Mouse (Mus musculus): ENCODE data around the gene Evi2. TPM values are rescaled to one million over a fixed set of nuclear protein-coding genes. Genes with fewer than 3 reads are reported as not detected.

The Evi2 gene
- 0.87 and 1.3 TPM in 2 replicates for polyA plus RNA-seq (2016; fragmentation: Nextera tagmentation; extraction: Ambion mirVana)

DNA sequence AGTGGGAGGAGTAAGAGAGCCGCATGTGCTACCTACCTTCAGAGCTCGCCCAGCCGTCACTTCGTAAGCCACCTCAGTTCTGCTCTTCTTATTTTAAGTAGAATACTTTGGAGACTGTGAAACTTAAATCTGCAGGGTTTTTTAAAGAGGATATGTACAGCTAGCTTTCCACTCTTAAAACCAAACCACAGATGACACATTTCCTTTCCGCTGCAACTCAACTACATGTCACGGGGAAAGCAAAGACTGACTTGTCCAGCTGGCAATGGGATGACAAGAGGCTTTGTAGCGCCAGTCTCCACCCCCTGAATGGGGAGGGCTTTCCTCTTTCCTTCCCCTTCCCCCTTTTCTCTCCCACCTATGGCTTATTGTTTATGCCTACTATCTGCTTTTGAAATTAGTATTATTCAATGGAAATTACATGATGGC is at the start of gene Evi2, which contains the start of gene Evi2a:
Evi2 (minus strand) TSS at position 257 of the 429 bp plus-strand sequence.
Evi2a (minus strand) TSS at position 277 of the 429 bp plus-strand sequence.
- Histone ChIP-seq H3K27me3 (no peaks in the 10 kb centered on the region), H3K4me1 (no peaks in the 10 kb centered on the region), H3K36me3 (0 out of 2 replicates have a peak, but pooled peaks cover 13% of the 10 kb centered on the region), H3K4me2 (replicated peaks) (no peak within 1 kb of the TSS), H3K27ac (no peak within 1 kb of the TSS), H3K9me3 (no peaks in the 10 kb centered on the region), H3K4me3 (no peak within 1 kb of the TSS), H3K9ac (no peak within 1 kb of the TSS)
- no peak for ATAC-seq (ENCODE audit: insufficient number of reproducible peaks, insufficient read depth, low FRiP score, low TSS enrichment)
- 86% methylated on average over 7 of the region's 7 CpGs for WGBS

DNA sequence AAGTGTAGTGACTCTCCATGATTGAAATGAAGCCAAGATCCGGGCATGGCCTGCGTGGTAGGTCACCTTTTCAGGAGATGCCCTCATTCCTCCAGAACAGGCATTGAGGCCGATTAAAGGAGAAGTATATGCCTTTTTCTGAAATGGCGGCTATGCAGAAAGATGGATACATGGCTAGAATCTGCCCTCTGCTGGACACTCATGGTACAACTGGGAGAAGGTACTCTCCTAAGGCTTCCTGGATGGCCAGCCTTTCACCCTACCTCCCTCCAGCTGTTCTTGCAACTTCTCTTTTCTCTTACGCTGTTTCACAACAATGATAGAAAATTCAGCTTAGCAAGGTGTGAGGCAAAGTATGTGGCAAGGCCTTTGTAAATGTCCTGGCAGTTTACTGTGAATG is 47.4 kb upstream of the Evi2 start:
- 51% methylated on average over 5 of the region's 5 CpGs for WGBS
- H3K27me3 ChIP-seq = no peaks in the 10 kb centered on the region
- ATAC-seq (ENCODE audit: insufficient number of reproducible peaks, insufficient read depth, low FRiP score, low TSS enrichment) = no peak
- H3K4me1 ChIP-seq = peaks cover 8% of the 10 kb centered on the region; the same call in 1 of the 2 replicates
- no peak overlapping the region for H3K4me2 ChIP-seq (replicated peaks)
- no peak overlapping the region for H3K27ac ChIP-seq
- H3K4me3 ChIP-seq = no peak overlapping the region
- no peaks in the 10 kb centered on the region for H3K9me3 ChIP-seq
- H3K36me3 ChIP-seq = peaks cover 36% of the 10 kb centered on the region
- H3K9ac ChIP-seq = no peak overlapping the region

DNA sequence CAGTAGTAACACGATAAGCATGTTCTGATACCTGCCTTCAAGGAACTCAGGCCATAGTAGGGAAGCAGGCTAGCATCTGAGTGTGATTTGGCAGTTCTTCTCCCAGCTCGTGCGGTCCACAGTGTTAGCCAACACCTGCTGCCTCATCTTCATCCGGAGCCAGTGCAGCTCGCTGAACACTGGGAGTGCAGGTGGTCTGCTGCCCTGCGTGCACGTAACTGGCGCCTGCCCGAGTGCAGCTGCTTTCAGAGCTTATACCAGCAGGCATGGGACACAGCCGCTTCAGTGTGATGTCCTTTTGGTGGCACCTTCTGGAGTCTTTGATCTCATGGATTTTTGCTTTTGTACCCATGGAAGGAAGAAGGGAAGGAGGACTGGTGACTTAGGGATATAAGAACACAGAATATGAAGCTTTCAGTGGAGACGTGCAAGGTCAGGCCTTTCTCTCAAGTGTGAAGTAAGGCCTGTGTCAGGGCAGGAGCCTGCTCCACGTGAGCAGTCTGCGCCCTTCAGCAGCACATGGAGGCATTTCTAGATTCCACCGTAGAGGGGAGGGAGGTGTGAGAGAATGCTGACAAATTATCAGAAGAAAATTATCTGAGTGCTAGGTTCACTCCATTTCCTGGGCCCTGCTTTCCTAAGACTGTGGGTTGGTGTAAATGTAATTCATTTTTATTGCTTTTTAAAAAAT is 45.1 kb upstream of the Evi2 start:
- ATAC-seq (ENCODE audit: insufficient number of reproducible peaks, insufficient read depth, low FRiP score, low TSS enrichment) = no peak
- no peaks in the 10 kb centered on the region for H3K27me3 ChIP-seq
- peaks cover 5% of the 10 kb centered on the region; the same call in 1 of the 2 replicates for H3K4me1 ChIP-seq
- no peaks in the 10 kb centered on the region for H3K9me3 ChIP-seq
- H3K27ac ChIP-seq = no peak overlapping the region
- H3K4me3 ChIP-seq = no peak overlapping the region
- 90% methylated on average over 14 of the region's 14 CpGs for WGBS
- H3K9ac ChIP-seq = no peak overlapping the region
- H3K4me2 ChIP-seq (replicated peaks) = no peak overlapping the region
- peaks cover 54% of the 10 kb centered on the region for H3K36me3 ChIP-seq

DNA sequence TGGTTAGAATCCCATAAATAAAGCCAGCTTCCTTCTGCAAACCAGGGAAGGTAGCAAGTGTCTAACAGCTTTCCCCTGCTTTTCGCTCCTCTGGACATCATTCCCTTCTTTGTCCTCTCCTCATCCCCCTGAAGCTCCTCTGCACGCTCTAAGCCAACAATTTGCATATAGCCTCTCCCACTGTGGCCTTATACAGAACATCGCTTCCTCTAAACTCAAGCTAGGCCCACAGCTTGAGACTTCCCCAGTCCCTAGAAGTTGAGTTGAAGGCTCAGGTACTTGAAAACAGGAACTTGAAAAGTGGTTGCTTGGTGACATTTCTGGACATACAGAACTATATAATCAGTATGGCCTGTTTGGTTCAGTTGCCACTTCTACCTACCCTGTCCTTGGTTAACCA is 43.4 kb upstream of the Evi2 start:
- Histone ChIP-seq H3K4me2 (replicated peaks) (no peak overlapping the region), H3K9me3 (no peaks in the 10 kb centered on the region), H3K27me3 (no peaks in the 10 kb centered on the region), H3K4me1 (no peaks in the 10 kb centered on the region), H3K9ac (no peak overlapping the region), H3K27ac (no peak overlapping the region), H3K4me3 (no peak overlapping the region), H3K36me3 (peaks cover 67% of the 10 kb centered on the region)
- ATAC-seq (ENCODE audit: insufficient number of reproducible peaks, insufficient read depth, low FRiP score, low TSS enrichment) = no peak
- WGBS = 85% methylated on average over 3 of the region's 3 CpGs

DNA sequence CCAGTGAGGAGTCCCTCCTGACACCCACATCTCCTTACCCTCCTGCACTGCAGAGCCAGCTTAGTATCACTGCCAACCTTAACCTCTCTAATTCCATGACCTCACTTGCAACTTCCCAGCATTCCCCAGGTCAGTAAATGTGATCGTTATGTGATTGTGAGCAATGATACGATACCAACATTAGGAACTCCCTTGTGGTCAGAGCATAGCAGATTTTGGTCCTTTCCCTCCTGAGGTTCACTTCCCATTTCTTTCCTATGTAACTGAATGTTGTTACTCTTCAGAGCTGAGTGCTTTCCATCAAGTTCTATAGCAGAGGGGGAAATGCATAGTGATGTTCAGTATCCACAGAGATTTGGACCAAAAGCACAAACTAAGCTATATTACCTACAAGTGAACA is 39.9 kb upstream of the Evi2 start:
- Histone ChIP-seq H3K36me3 (peaks cover 74% of the 10 kb centered on the region), H3K4me3 (no peak overlapping the region), H3K4me2 (replicated peaks) (no peak overlapping the region), H3K9ac (no peak overlapping the region), H3K4me1 (no peaks in the 10 kb centered on the region), H3K27ac (no peak overlapping the region), H3K27me3 (no peaks in the 10 kb centered on the region), H3K9me3 (no peaks in the 10 kb centered on the region)
- no peak for ATAC-seq (ENCODE audit: insufficient number of reproducible peaks, insufficient read depth, low FRiP score, low TSS enrichment)
- WGBS = 85% methylated on average over 2 of the region's 2 CpGs

DNA sequence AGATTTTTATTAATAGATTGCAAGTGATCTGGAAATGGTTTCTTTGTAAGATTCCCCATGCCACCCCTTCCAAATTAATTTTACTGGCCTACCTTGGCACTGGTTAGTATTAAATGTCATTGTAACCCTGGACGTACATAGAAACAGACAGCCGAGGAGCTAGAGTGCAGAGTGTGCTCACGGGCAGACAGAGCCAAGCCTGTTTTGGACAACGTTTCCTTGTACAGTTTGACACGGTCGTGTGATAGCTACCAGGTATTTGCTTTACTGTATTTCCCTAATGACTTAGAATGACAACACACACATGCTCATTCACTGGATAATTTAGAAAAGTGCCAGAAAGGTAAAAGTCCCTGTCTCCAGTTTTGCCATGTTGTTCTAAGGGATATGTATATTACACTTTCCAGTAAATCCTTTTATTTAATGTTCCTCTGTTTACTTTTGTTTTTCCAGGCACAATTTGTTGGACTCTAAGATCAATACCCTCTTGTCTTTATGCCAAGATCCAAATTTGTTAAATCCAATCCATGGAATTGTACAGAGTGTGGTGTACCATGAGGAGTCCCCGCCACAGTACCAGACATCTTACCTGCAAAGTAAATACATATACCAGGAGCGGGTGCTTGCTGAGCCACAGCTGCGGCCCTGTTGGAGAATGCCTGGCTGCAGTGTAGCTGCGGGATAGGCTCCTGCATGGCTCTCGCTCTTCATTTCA is 38.0 kb upstream of the Evi2 start:
- no peak overlapping the region for H3K4me2 ChIP-seq (replicated peaks)
- H3K9ac ChIP-seq = no peak overlapping the region
- peaks cover 69% of the 10 kb centered on the region for H3K36me3 ChIP-seq
- no peak for ATAC-seq (ENCODE audit: insufficient number of reproducible peaks, insufficient read depth, low FRiP score, low TSS enrichment)
- no peak overlapping the region for H3K4me3 ChIP-seq
- H3K27ac ChIP-seq = no peak overlapping the region
- H3K27me3 ChIP-seq = no peaks in the 10 kb centered on the region
- WGBS = 84% methylated on average over 11 of the region's 11 CpGs
- no peaks in the 10 kb centered on the region for H3K4me1 ChIP-seq
- no peaks in the 10 kb centered on the region for H3K9me3 ChIP-seq

DNA sequence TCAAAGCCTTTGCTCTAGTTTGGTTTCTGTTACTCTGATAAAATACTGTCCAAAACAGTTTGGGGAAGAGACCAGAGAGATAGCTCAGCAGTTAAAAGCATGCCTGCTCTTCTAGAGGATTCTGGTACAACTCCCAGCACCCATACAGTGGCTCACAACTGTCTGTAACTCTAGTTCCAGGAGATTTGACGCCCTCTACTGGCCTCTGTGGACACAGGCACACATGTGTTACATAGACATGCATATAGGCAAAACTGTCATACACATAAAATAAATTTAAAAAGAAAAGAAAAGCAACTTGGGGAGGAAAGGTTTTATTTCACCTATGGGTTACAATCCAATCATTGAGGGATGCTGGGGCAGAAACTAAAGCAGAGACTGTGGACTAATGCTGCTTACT is 36.6 kb upstream of the Evi2 start:
- no peak overlapping the region for H3K9ac ChIP-seq
- no peak overlapping the region for H3K27ac ChIP-seq
- no peak for ATAC-seq (ENCODE audit: insufficient number of reproducible peaks, insufficient read depth, low FRiP score, low TSS enrichment)
- no peak overlapping the region for H3K4me2 ChIP-seq (replicated peaks)
- no peak overlapping the region for H3K4me3 ChIP-seq
- no peaks in the 10 kb centered on the region for H3K9me3 ChIP-seq
- H3K4me1 ChIP-seq = no peaks in the 10 kb centered on the region
- WGBS = 58% methylated on average over 1 of the region's 1 CpGs
- H3K36me3 ChIP-seq = peaks cover 71% of the 10 kb centered on the region
- H3K27me3 ChIP-seq = no peaks in the 10 kb centered on the region

DNA sequence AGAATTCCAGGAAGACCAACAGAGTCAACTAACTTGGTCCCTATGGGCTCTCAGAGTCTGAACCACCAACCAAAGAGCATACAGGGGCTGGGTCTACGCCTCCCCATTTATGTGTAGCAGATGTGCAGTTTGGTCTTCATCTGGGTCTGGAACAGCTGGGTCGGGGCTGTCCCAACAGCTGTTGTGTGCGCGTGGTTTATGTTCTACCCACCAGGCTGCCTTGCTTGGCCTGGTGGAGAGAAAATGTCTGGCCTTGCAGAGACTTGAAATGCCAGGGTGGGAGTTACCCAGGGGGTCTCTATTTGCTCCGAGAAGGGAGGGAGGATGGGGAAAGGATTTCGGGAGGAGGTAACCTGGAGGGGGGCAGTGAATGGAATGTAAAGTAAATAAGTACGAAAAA is 33.1 kb upstream of the Evi2 start:
- Histone ChIP-seq H3K4me2 (replicated peaks) (no peak overlapping the region), H3K9me3 (no peaks in the 10 kb centered on the region), H3K36me3 (peaks cover 72% of the 10 kb centered on the region), H3K9ac (no peak overlapping the region), H3K4me3 (no peak overlapping the region), H3K4me1 (no peaks in the 10 kb centered on the region), H3K27ac (no peak overlapping the region), H3K27me3 (no peaks in the 10 kb centered on the region)
- WGBS = 79% methylated on average over 7 of the region's 7 CpGs
- no peak for ATAC-seq (ENCODE audit: insufficient number of reproducible peaks, insufficient read depth, low FRiP score, low TSS enrichment)

DNA sequence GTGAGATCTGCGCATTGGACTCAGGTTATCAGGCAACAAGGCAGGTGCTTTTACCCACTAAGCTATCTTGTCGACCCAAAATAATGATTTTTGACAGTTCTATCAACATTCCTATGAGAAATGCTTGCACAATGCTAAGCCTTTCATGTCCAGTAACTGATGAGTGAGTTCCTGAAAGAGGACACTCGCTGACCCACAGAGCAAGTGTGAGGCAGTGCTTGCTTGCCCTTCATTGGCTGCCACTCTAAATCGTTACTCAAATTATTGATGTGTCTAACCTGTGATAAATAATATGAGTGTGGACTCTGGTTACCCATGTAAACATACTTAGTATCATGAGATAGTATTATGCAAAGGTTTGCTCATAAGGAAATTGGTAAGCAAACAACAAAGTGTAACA is 30.1 kb upstream of the Evi2 start:
- WGBS = 91% methylated on average over 4 of the region's 4 CpGs
- Histone ChIP-seq H3K4me1 (no peaks in the 10 kb centered on the region), H3K4me2 (replicated peaks) (no peak overlapping the region), H3K36me3 (peaks cover 65% of the 10 kb centered on the region), H3K4me3 (no peak overlapping the region), H3K9me3 (no peaks in the 10 kb centered on the region), H3K9ac (no peak overlapping the region), H3K27me3 (no peaks in the 10 kb centered on the region), H3K27ac (no peak overlapping the region)
- no peak for ATAC-seq (ENCODE audit: insufficient number of reproducible peaks, insufficient read depth, low FRiP score, low TSS enrichment)

DNA sequence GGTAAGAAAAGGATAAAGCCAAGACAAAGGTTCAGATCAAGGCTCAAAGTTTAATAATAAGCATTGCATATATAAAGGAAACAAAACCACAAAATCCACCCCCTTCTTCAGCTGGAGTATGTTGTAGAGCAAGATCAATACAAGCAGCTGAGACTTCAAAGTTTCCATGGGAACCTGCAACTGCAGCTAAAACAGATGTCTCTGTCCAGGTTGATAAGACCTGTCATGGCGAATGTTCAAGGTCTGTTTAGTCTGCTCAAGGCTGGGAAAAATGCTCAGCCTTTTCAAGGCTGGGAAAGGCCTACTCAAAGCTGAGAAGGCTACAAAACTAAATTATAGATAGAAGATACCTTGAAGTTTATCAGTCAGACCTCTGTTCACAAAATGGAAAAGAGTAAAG is 22.2 kb upstream of the Evi2 start:
- Histone ChIP-seq H3K4me1 (no peaks in the 10 kb centered on the region), H3K4me2 (replicated peaks) (no peak overlapping the region), H3K4me3 (no peak overlapping the region), H3K27me3 (no peaks in the 10 kb centered on the region), H3K27ac (no peak overlapping the region), H3K9ac (no peak overlapping the region), H3K9me3 (no peaks in the 10 kb centered on the region), H3K36me3 (peaks cover 75% of the 10 kb centered on the region)
- ATAC-seq (ENCODE audit: insufficient number of reproducible peaks, insufficient read depth, low FRiP score, low TSS enrichment) = no peak
- 81% methylated on average over 1 of the region's 1 CpGs for WGBS

DNA sequence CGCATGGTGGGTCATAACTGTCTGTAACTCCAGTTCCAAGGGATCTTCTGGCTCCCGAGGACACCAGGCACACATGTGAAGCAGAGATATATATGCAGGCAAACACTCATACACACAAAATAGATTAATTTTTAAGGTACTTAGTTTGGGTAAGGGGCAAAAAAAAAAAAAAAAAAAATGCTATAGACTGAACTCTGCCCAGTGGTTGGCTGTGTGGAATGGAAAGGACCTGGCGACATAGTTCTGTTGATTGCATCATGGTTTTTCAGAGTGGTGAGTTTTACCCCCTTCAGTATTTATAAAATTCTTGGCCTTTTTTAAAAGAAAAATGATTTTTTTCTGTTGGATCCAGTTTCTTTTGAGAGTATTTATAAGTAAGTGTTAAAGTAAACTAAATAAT is 5.9 kb upstream of the Evi2 start:
- Histone ChIP-seq H3K4me2 (replicated peaks) (no peak overlapping the region), H3K4me1 (no peaks in the 10 kb centered on the region), H3K36me3 (peaks cover 33% of the 10 kb centered on the region), H3K9me3 (no peaks in the 10 kb centered on the region), H3K27me3 (no peaks in the 10 kb centered on the region), H3K9ac (no peak overlapping the region), H3K27ac (no peak overlapping the region), H3K4me3 (no peak overlapping the region)
- ATAC-seq (ENCODE audit: insufficient number of reproducible peaks, insufficient read depth, low FRiP score, low TSS enrichment) = no peak
- WGBS = 91% methylated on average over 3 of the region's 3 CpGs

DNA sequence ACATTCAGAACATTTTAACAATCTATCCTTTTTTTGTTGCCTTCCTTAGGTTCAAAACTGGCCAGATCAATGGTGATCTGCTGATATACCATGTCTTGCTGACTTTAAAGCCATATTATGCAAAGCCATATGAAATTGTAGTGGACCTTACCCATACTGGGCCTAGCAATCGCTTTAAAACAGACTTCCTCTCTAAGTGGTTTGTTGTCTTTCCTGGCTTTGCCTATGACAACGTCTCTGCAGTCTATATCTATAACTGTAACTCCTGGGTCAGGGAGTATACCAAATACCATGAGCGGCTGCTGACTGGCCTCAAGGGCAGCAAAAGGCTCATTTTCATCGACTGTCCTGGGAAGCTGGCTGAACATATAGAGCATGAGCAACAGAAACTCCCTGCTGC is 5.2 kb upstream of the Evi2 start:
- Histone ChIP-seq H3K9me3 (no peaks in the 10 kb centered on the region), H3K4me3 (no peak overlapping the region), H3K27ac (no peak overlapping the region), H3K36me3 (peaks cover 32% of the 10 kb centered on the region), H3K4me2 (replicated peaks) (no peak overlapping the region), H3K9ac (no peak overlapping the region), H3K4me1 (no peaks in the 10 kb centered on the region), H3K27me3 (no peaks in the 10 kb centered on the region)
- no peak for ATAC-seq (ENCODE audit: insufficient number of reproducible peaks, insufficient read depth, low FRiP score, low TSS enrichment)
- 90% methylated on average over 4 of the region's 4 CpGs for WGBS

Data from embryonic facial prominence, embryonic 12.5 days (tissue).